10 mouse cellular contexts compared by ENCODE assay signal in the genomic region with DNA sequence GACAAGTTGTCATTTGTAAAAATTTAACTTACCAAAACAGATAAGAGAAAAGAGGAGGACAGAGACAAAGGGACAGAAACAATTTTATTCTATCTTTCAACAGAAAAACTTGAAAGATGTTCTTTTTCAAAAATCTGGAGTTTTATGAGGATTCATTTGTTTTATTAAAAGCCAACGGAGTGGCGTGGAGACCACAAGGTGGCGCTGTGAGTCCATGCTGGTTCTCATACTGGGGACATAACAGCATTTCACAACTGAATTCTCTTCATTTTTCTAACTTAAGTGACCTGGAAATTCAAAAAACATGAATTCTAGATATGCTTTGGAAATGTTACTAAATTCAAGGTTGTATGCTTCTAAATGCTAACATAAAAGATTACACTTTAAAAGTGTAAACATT. TPM values are rescaled to one million over a fixed set of nuclear protein-coding genes. Genes with fewer than 3 reads are reported as not detected.
DNase-seq lines count a peak whose midpoint lies in the region.
"Had no signal": no experiment of that assay in that cellular context is flagged by ENCODE, and none has a peak within 500 bp of the region (broad histone marks: within the 10 kb centered on the region; RNA-seq: fewer than 3 reads in every experiment).

No protein-coding gene starts in this region.

- no peaks in the 10 kb centered on the region for H3K27me3 ChIP-seq in embryonic facial prominence, embryonic 10.5 days (replicated peaks; ENCODE audit: low read depth, poor library complexity, severe bottlenecking)
- H3K27me3 ChIP-seq: midbrain, embryonic 12.5 days had no signal

- no peak overlapping the region for H3K27ac ChIP-seq in embryonic facial prominence, embryonic 10.5 days (replicated peaks)
- H3K27ac ChIP-seq: midbrain, embryonic 12.5 days had no signal

- H3K4me3 ChIP-seq in embryonic facial prominence, embryonic 10.5 days, result no peak overlapping the region
- H3K4me3 ChIP-seq: erythroblast, embryonic 14.5 days; midbrain, embryonic 12.5 days had no signal

- DNase-seq in heart, adult 8-10 months (ENCODE audit: low spot score), result peak; percentile 33
- DNase-seq in heart, adult 9 months (ENCODE audit: low spot score in 2 of 2), result no peak
- peak; percentile 80 for DNase-seq in CD4-positive, CD25-positive, alpha-beta regulatory T cell, adult 2 months (ENCODE audit: low read depth, low spot score)
- peak; percentile 68 to 74 for DNase-seq in adrenal gland, adult 18-20 months (ENCODE audit: low spot score in 2 of 2)
- DNase-seq in embryonic facial prominence, embryonic 10.5 days (ENCODE audit: low spot score), result peak; percentile 68
- peak; percentile 32 for DNase-seq in large intestine, adult 2 months (ENCODE audit: low read depth, low spot score)
- peak; percentile 72 for DNase-seq in mesoderm, embryonic 11.5 days (ENCODE audit: low read depth, low spot score)
- DNase-seq in thymus, postnatal 25 days, result peak; percentile 41

- peaks cover 13% of the 10 kb centered on the region for H3K36me3 ChIP-seq in embryonic facial prominence, embryonic 10.5 days (replicated peaks)

- 9% methylated on average over 3 of the region's 3 CpGs for WGBS in embryonic facial prominence, embryonic 10.5 days
- WGBS in large intestine, adult 2 months, result 4% methylated on average over 3 of the region's 3 CpGs

- H3K9me3 ChIP-seq in embryonic facial prominence, embryonic 10.5 days, result no peaks in the 10 kb centered on the region
- H3K9me3 ChIP-seq: midbrain, embryonic 12.5 days had no signal

- H3K4me1 ChIP-seq in embryonic facial prominence, embryonic 10.5 days, result no peaks in the 10 kb centered on the region
- H3K4me1 ChIP-seq: midbrain, embryonic 12.5 days had no signal

RNA-seq across cellular contexts. Expression of gene Cep44, which starts 20.5 kb away (rescaled TPM):
- 10 to 100 TPM; 10.8 to 13.4 (median 11.8) TPM for total RNA-seq in heart, adult 8-10 months (2022)
- total RNA-seq in adrenal gland, adult 18-20 months (2021), result 10 to 100 TPM; 13.4 to 22.6 TPM
- polyA plus RNA-seq in embryonic facial prominence, embryonic 10.5 days (2016; fragmentation: Nextera tagmentation; extraction: Ambion mirVana), result 35.3 and 39.6 TPM in 2 replicates
- 5.7 and 7.4 TPM in 2 replicates for polyA plus RNA-seq in large intestine, adult 2 months (2012; rRNA removed)

RNA-seq across cellular contexts. Expression of gene Fbxo8, which starts 20.5 kb away (rescaled TPM):
- 10 to 100 TPM; 52.0 to 63.1 (median 59.0) TPM for total RNA-seq in heart, adult 8-10 months (2022)
- 10 to 100 TPM; 46.7 to 47.0 TPM for total RNA-seq in adrenal gland, adult 18-20 months (2021)
- polyA plus RNA-seq in embryonic facial prominence, embryonic 10.5 days (2016; fragmentation: Nextera tagmentation; extraction: Ambion mirVana), result 29.1 and 30.0 TPM in 2 replicates
- 15.3 and 23.9 TPM in 2 replicates for polyA plus RNA-seq in large intestine, adult 2 months (2012; rRNA removed)

Comparison
In these comparisons a context has a peak if more than half of its experiments do, and no peak if none do; other contexts are left out.
1. DNase-seq: peak in heart, adult 8-10 months (single experiment), CD4-positive, CD25-positive, alpha-beta regulatory T cell, adult 2 months (single experiment), adrenal gland, adult 18-20 months (2 of 2), embryonic facial prominence, embryonic 10.5 days (single experiment), large intestine, adult 2 months (single experiment), mesoderm, embryonic 11.5 days (single experiment) and thymus, postnatal 25 days (single experiment); none in heart, adult 9 months (0 of 2).